Mouse (Mus musculus): ENCODE measurements around the gene Galr3. TPM values are rescaled to one million over a fixed set of nuclear protein-coding genes. Genes with fewer than 3 reads are reported as not detected.
A peak's percentile ranks its signal among the peaks of the same experiment; 100 is the strongest.

The Galr3 gene
- polyA plus RNA-seq, 1 experiment from 2014 or later, result not detected

DNA sequence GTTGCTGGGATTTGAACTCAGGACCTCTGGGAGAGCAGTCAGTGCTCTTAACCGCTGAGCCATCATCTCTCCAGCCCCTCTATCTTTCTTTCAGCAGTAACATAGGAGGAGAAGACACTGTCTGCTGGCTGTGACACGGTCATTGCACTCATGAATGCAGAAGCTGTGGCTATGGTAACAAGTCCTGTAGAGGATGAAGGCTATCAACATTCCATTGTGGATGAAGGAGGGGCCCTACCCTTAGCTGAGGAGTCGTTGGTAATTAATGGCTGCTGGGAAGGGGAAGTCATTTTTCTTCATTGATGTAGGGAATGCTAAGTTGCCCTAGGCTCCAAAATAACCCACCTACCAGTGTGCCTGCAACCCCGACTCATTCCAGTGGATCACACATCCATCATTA lies 23.5 kb upstream of the Galr3 start:
- H3K27ac ChIP-seq (ENCODE audit: low read depth, low read length), result no peak overlapping the region
- no peak for DNase-seq (ENCODE audit: low spot score)
- WGBS, result 46% methylated on average over 4 of the region's 4 CpGs
- H3K36me3 ChIP-seq (ENCODE audit: control insufficient read depth, insufficient read depth, low read length), result no peaks in the 10 kb centered on the region
- peaks cover 1% of the 10 kb centered on the region; the same call in 1 of the 2 replicates for H3K4me1 ChIP-seq (replicated peaks; ENCODE audit: control insufficient read depth, insufficient read depth, low read length)
- no peaks in the 10 kb centered on the region for H3K9me3 ChIP-seq (ENCODE audit: control insufficient read depth, low read length)
- no peaks in the 10 kb centered on the region for H3K27me3 ChIP-seq (ENCODE audit: control insufficient read depth, insufficient read depth, low read length)
- H3K9ac ChIP-seq (ENCODE audit: low read depth, low read length), result no peak overlapping the region
- no peak overlapping the region for H3K4me2 ChIP-seq (replicated peaks; ENCODE audit: low read depth, low read length)
- ATAC-seq (ENCODE audit: low FRiP score), result 0 out of 2 replicates have a peak, but pooled peaks have one; percentile 40
- no peak overlapping the region for H3K4me3 ChIP-seq (ENCODE audit: low read depth, low read length)

DNA sequence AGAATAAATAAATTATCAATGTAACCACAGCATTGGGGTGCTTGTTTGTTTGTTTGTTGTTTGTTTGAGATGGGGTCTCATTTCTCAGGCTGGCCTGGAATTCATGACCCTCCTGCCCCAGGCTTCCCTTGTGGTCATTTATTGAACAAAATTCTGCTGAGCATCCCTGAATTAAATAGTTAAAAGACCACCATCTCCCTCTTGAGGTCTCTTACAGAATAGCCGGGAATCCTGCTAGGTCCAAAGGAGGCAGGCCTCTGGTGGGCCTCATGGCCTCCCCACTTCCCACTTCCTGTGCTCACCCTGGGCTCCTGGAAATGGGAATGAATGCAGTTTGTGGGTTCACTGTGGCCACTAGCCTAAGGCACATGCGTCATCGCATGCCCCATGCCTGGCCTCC lies 22.8 kb upstream of the Galr3 start:
- H3K27me3 ChIP-seq (ENCODE audit: control insufficient read depth, insufficient read depth, low read length), result no peaks in the 10 kb centered on the region
- H3K36me3 ChIP-seq (ENCODE audit: control insufficient read depth, insufficient read depth, low read length), result no peaks in the 10 kb centered on the region
- no peaks in the 10 kb centered on the region; the same call in 1 of the 2 replicates for H3K4me1 ChIP-seq (replicated peaks; ENCODE audit: control insufficient read depth, insufficient read depth, low read length)
- no peak overlapping the region for H3K4me3 ChIP-seq (ENCODE audit: low read depth, low read length)
- DNase-seq (ENCODE audit: low spot score), result peak; percentile 38
- no peak overlapping the region for H3K4me2 ChIP-seq (replicated peaks; ENCODE audit: low read depth, low read length)
- no peaks in the 10 kb centered on the region for H3K9me3 ChIP-seq (ENCODE audit: control insufficient read depth, low read length)
- WGBS, result 59% methylated on average over 3 of the region's 3 CpGs
- no peak for ATAC-seq (ENCODE audit: low FRiP score)
- no peak overlapping the region for H3K9ac ChIP-seq (ENCODE audit: low read depth, low read length)
- H3K27ac ChIP-seq (ENCODE audit: low read depth, low read length), result no peak overlapping the region

DNA sequence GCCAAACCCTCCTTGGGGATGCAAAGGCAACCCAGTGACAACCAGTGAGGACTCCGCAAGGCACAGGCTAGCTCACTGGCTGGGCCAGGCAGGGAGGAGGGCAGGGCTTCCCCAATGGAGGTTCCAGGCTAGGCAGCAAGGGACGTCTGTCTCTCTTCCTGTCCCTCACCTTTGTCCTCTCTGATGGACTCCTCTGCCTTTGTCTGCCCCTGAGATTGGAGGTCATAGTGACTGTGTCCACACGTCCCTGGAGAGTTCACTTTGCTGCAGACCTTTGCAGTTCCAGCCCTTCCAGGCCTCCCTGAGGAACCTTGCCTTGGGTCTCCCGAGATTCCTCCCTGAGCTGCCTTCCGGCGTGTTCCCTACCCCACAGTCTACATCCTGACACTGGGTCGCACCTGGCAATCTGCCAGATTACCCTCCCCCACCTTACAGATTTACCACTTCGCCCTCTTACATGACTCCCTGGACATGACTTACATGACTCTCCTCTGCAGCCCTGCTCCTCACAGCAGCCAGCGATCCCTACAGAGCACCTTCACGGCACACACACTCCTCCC lies 18.9 kb upstream of the Galr3 start:
- WGBS, result 71% methylated on average over 10 of the region's 10 CpGs
- no peak overlapping the region for H3K27ac ChIP-seq (ENCODE audit: low read depth, low read length)
- H3K27me3 ChIP-seq (ENCODE audit: control insufficient read depth, insufficient read depth, low read length), result no peaks in the 10 kb centered on the region
- H3K36me3 ChIP-seq (ENCODE audit: control insufficient read depth, insufficient read depth, low read length), result no peaks in the 10 kb centered on the region
- ATAC-seq (ENCODE audit: low FRiP score) (no peak), DNase-seq (ENCODE audit: low spot score) (no peak)
- no peaks in the 10 kb centered on the region; the same call in 1 of the 2 replicates for H3K4me1 ChIP-seq (replicated peaks; ENCODE audit: control insufficient read depth, insufficient read depth, low read length)
- H3K4me2 ChIP-seq (replicated peaks; ENCODE audit: low read depth, low read length), result no peak overlapping the region
- H3K4me3 ChIP-seq (ENCODE audit: low read depth, low read length), result no peak overlapping the region
- H3K9me3 ChIP-seq (ENCODE audit: control insufficient read depth, low read length), result no peaks in the 10 kb centered on the region
- no peak overlapping the region for H3K9ac ChIP-seq (ENCODE audit: low read depth, low read length)

DNA sequence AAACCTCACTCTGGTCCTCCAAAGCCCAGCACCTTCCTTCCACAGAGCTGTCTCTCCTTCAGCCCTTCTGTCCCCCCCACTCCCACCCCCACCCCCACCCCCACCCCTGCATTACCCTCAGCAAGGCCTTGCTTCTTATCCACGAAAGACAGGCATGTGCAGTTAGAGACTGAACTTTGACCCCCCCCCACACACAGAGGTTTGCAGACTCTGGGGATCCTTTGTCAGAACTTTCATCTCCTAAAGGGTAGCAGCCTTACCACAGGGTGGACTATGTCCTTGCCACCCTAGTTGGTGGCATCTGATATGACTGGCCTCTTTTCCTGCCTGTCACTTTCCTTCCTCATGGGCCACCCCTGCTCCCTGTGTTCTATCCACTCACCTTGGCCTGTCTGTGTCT lies 18.3 kb upstream of the Galr3 start:
- WGBS, result 75% methylated on average over 1 of the region's 1 CpGs
- H3K9ac ChIP-seq (ENCODE audit: low read depth, low read length), result no peak overlapping the region
- no peak for ATAC-seq (ENCODE audit: low FRiP score)

GRCm38 (mm10) chr15:79025687-79026308 lies 15.9 kb upstream of the Galr3 start:
- Histone ChIP-seq H3K4me2 (replicated peaks; ENCODE audit: low read depth, low read length) (no peak overlapping the region; the same call in 1 of the 2 replicates), H3K27me3 (ENCODE audit: control insufficient read depth, insufficient read depth, low read length) (no peaks in the 10 kb centered on the region), H3K9ac (ENCODE audit: low read depth, low read length) (0 out of 2 replicates have a peak overlapping the region, but pooled peaks have one; percentile 8), H3K36me3 (ENCODE audit: control insufficient read depth, insufficient read depth, low read length) (no peaks in the 10 kb centered on the region), H3K9me3 (ENCODE audit: control insufficient read depth, low read length) (no peaks in the 10 kb centered on the region), H3K4me3 (ENCODE audit: low read depth, low read length) (no peak overlapping the region), H3K4me1 (replicated peaks; ENCODE audit: control insufficient read depth, insufficient read depth, low read length) (no peaks in the 10 kb centered on the region; the same call in none of the 2 replicates), H3K27ac (ENCODE audit: low read depth, low read length) (no peak overlapping the region)
- ATAC-seq (ENCODE audit: low FRiP score), result no peak
- peak; percentile 38 for DNase-seq (ENCODE audit: low spot score)
- 11% methylated on average over 17 of the region's 18 CpGs for WGBS

More for the DNA sequence above, 18.3 kb upstream of the Galr3 start:
- no peaks in the 10 kb centered on the region for H3K9me3 ChIP-seq (ENCODE audit: control insufficient read depth, low read length)
- H3K36me3 ChIP-seq (ENCODE audit: control insufficient read depth, insufficient read depth, low read length), result no peaks in the 10 kb centered on the region
- H3K4me3 ChIP-seq (ENCODE audit: low read depth, low read length), result no peak overlapping the region
- DNase-seq (ENCODE audit: low spot score), result no peak
- no peak overlapping the region for H3K4me2 ChIP-seq (replicated peaks; ENCODE audit: low read depth, low read length)
- H3K27me3 ChIP-seq (ENCODE audit: control insufficient read depth, insufficient read depth, low read length), result no peaks in the 10 kb centered on the region
- H3K27ac ChIP-seq (ENCODE audit: low read depth, low read length), result no peak overlapping the region
- no peaks in the 10 kb centered on the region; the same call in 1 of the 2 replicates for H3K4me1 ChIP-seq (replicated peaks; ENCODE audit: control insufficient read depth, insufficient read depth, low read length)

DNA sequence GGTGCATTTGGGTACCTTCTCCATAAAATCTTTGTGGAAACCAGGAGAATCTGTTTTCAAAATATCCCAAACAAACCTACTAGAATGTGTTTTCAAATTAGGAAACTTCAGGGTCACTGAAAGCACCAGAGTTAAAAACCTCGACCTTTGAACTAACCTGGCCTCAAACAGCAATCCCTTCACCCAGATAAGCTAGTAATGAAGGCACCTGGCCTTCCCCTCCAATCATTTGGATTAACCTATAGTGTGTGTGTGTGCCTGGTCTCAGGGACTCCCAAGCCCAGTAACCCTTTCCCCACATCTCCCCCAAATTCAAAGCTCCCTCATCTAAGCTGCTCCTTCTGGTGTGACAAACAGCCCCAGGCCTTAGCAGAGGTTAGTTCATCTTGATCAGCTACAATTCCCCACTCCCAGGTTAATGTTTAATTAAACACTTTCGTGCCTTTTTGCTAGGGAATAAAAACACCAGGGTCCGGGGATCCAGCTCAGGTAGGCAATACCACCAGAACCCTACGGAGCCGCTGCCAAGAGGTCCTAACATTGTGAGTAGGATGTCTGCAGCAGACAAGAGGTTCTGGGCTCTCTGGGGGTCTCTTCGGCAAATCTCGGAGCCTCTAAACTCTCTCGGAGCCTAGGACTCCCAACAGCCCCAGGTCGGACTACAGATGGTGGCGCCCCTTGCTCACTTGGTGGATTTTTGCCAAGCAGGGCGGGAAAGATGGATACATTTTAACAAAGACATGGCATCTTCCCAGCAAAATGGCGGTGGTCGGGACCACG lies 15.0 kb upstream of the Galr3 start:
- Histone ChIP-seq H3K4me3 (ENCODE audit: low read depth, low read length) (no peak overlapping the region), H3K36me3 (ENCODE audit: control insufficient read depth, insufficient read depth, low read length) (no peaks in the 10 kb centered on the region), H3K9me3 (ENCODE audit: control insufficient read depth, low read length) (no peaks in the 10 kb centered on the region), H3K4me2 (replicated peaks; ENCODE audit: low read depth, low read length) (no peak overlapping the region; the same call in 1 of the 2 replicates), H3K9ac (ENCODE audit: low read depth, low read length) (no peak overlapping the region), H3K27ac (ENCODE audit: low read depth, low read length) (no peak overlapping the region), H3K27me3 (ENCODE audit: control insufficient read depth, insufficient read depth, low read length) (no peaks in the 10 kb centered on the region), H3K4me1 (replicated peaks; ENCODE audit: control insufficient read depth, insufficient read depth, low read length) (peaks cover 5% of the 10 kb centered on the region)
- ATAC-seq (ENCODE audit: low FRiP score) (no peak), DNase-seq (ENCODE audit: low spot score) (no peak)
- 44% methylated on average over 14 of the region's 14 CpGs for WGBS

- peak overlapping the region; percentile 77 for H3K4me3 ChIP-seq (ENCODE audit: low read depth, low read length)
- peak overlapping the region; percentile 95 for H3K27ac ChIP-seq (ENCODE audit: low read depth, low read length)
- H3K36me3 ChIP-seq (ENCODE audit: control insufficient read depth, insufficient read depth, low read length), result no peaks in the 10 kb centered on the region
- no peaks in the 10 kb centered on the region for H3K9me3 ChIP-seq (ENCODE audit: control insufficient read depth, low read length)
- DNase-seq (ENCODE audit: low spot score) (peak; percentile 56), ATAC-seq (ENCODE audit: low FRiP score) (peak; percentile 42; the same call in 1 of the 2 replicates)
- H3K4me2 ChIP-seq (replicated peaks; ENCODE audit: low read depth, low read length), result peak overlapping the region; percentile 99
- H3K27me3 ChIP-seq (ENCODE audit: control insufficient read depth, insufficient read depth, low read length), result no peaks in the 10 kb centered on the region
- H3K4me1 ChIP-seq (replicated peaks; ENCODE audit: control insufficient read depth, insufficient read depth, low read length), result peaks cover 5% of the 10 kb centered on the region
- H3K9ac ChIP-seq (ENCODE audit: low read depth, low read length), result peak overlapping the region; percentile 100
- WGBS, result 6% methylated on average over 36 of the region's 46 CpGs
Observed at GRCm38 (mm10) chr15:79027291-79028205, 14.1 kb upstream of the Galr3 start.

DNA sequence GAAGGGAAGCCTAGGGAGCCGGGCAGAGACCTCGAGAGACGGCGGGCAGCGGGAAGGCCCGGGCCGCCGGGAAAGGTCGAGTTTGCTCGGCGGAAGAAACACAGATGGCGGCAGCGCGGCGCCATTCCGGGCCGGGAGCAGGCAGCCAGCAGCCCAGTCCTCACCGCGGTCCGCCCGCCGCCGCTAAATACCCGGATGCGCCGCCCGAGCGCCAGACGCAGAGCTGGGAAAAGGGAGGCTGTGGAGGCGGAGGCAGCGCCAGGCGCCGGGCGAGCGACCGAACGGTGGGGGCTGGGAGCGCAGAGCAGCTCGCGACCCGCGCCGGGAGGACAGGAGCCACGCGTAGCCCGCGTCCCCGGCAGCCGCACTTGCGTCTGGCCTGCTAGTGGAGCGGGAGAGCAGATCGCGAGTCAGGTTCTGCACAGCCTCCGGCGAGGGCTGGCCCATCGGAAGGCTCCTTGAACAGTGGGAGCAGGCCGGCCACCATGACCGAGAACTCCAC lies 13.4 kb upstream of the Galr3 start, which contains the start of gene H1f0:
Gene H1f0 (plus strand): TSS at position 214 of the 502 bp plus-strand sequence.
- peaks cover 5% of the 10 kb centered on the region for H3K4me1 ChIP-seq (replicated peaks; ENCODE audit: control insufficient read depth, insufficient read depth, low read length)
- H3K27me3 ChIP-seq (ENCODE audit: control insufficient read depth, insufficient read depth, low read length), result no peaks in the 10 kb centered on the region
- WGBS, result 0% methylated on average over 56 of the region's 58 CpGs
- peak within 1 kb of the TSS; percentile 95 for H3K27ac ChIP-seq (ENCODE audit: low read depth, low read length)
- peak within 1 kb of the TSS; percentile 77 for H3K4me3 ChIP-seq (ENCODE audit: low read depth, low read length)
- H3K4me2 ChIP-seq (replicated peaks; ENCODE audit: low read depth, low read length), result peak within 1 kb of the TSS; percentile 99
- H3K36me3 ChIP-seq (ENCODE audit: control insufficient read depth, insufficient read depth, low read length), result no peaks in the 10 kb centered on the region
- DNase-seq (ENCODE audit: low spot score) (peak; percentile 97), ATAC-seq (ENCODE audit: low FRiP score) (peak; percentile 76)
- peak within 1 kb of the TSS; percentile 100 for H3K9ac ChIP-seq (ENCODE audit: low read depth, low read length)
- no peaks in the 10 kb centered on the region for H3K9me3 ChIP-seq (ENCODE audit: control insufficient read depth, low read length)
